Mouse (Mus musculus): ENCODE measurements around the gene Acot2.
"Not testable (repeated sequence)": the region's sequence is repeated elsewhere in the genome, so short reads cannot be mapped to it uniquely, and the experiment has no call there.

The Acot2 gene

GRCm38 (mm10) chr12:83998341-83999107, 10.9 kb downstream of the Acot2 start:
- DNase-seq (ENCODE audit: low spot score in 2 of 2), result no peak

GRCm38 (mm10) chr12:83999237-83999636, 11.6 kb downstream of the Acot2 start:
- DNase-seq (ENCODE audit: low spot score in 2 of 2), result not testable (repeated sequence)

GRCm38 (mm10) chr12:84000418-84000817, 12.8 kb downstream of the Acot2 start:
- DNase-seq (ENCODE audit: low spot score in 2 of 2), result no peak

- no peak for DNase-seq (ENCODE audit: low spot score in 2 of 2)
These were observed 16.2 kb downstream of the Acot2 start for GRCm38 (mm10) chr12:84003866-84004265.

- no peak for DNase-seq (ENCODE audit: low spot score in 2 of 2)
These were observed 20.6 kb downstream of the Acot2 start for GRCm38 (mm10) chr12:84008251-84008650.

- no peak for DNase-seq (ENCODE audit: low spot score in 2 of 2)
These were observed 21.1 kb downstream of the Acot2 start for GRCm38 (mm10) chr12:84008729-84009128.

GRCm38 (mm10) chr12:84009171-84009965, 21.7 kb downstream of the Acot2 start, which contains the start of gene Acot1:
TSS of gene Acot1 (plus strand) at chr12:84009490.
- peak; percentile 32 to 70 for DNase-seq (ENCODE audit: low spot score in 2 of 2)

- no peak for DNase-seq (ENCODE audit: low spot score in 2 of 2)
These were observed 22.5 kb downstream of the Acot2 start for GRCm38 (mm10) chr12:84010201-84010600.

- peak in 1 of 2 experiments; percentile 52 for DNase-seq (ENCODE audit: low spot score in 2 of 2)
These were observed 23.8 kb downstream of the Acot2 start for GRCm38 (mm10) chr12:84011251-84012040.

GRCm38 (mm10) chr12:84013130-84013529, 25.5 kb downstream of the Acot2 start:
- DNase-seq (ENCODE audit: low spot score in 2 of 2), result no peak

- no peak for DNase-seq (ENCODE audit: low spot score in 2 of 2)
These were observed 26.0 kb downstream of the Acot2 start for GRCm38 (mm10) chr12:84013701-84014100.

- DNase-seq (ENCODE audit: low spot score in 2 of 2), result peak in 1 of 2 experiments; percentile 38
These were observed 32.9 kb downstream of the Acot2 start for GRCm38 (mm10) chr12:84020528-84020927.

GRCm38 (mm10) chr12:84022266-84022665, 34.6 kb downstream of the Acot2 start:
- not testable (repeated sequence) for DNase-seq (ENCODE audit: low spot score in 2 of 2)

- no peak for DNase-seq (ENCODE audit: low spot score in 2 of 2)
These were observed 35.5 kb downstream of the Acot2 start for GRCm38 (mm10) chr12:84023052-84023745.

GRCm38 (mm10) chr12:84025888-84026287, 38.2 kb downstream of the Acot2 start:
- DNase-seq (ENCODE audit: low spot score in 2 of 2), result no peak

- DNase-seq (ENCODE audit: low spot score in 2 of 2), result not testable (repeated sequence)
These were observed 40.7 kb downstream of the Acot2 start for GRCm38 (mm10) chr12:84028328-84028727.

GRCm38 (mm10) chr12:84029043-84029442, 41.4 kb downstream of the Acot2 start:
- not testable (repeated sequence) for DNase-seq (ENCODE audit: low spot score in 2 of 2)

- DNase-seq (ENCODE audit: low spot score in 2 of 2), result peak; percentile 72 to 84
These were observed 43.1 kb downstream of the Acot2 start for GRCm38 (mm10) chr12:84030659-84031332.

- DNase-seq (ENCODE audit: low spot score in 2 of 2), result no peak
These were observed 45.2 kb downstream of the Acot2 start for GRCm38 (mm10) chr12:84032854-84033253.

- not testable (repeated sequence) for DNase-seq (ENCODE audit: low spot score in 2 of 2)
These were observed 45.6 kb downstream of the Acot2 start for GRCm38 (mm10) chr12:84033302-84033701.

GRCm38 (mm10) chr12:84034108-84034507, 46.4 kb downstream of the Acot2 start:
- no peak for DNase-seq (ENCODE audit: low spot score in 2 of 2)
